Mouse (Mus musculus): Measurements from ENCODE around the gene Slc9a9. TPM values are rescaled to one million over a fixed set of nuclear protein-coding genes. Genes with fewer than 3 reads are reported as not detected.

The Slc9a9 gene
- polyA plus RNA-seq, 1 experiment: 16.0 TPM

DNA sequence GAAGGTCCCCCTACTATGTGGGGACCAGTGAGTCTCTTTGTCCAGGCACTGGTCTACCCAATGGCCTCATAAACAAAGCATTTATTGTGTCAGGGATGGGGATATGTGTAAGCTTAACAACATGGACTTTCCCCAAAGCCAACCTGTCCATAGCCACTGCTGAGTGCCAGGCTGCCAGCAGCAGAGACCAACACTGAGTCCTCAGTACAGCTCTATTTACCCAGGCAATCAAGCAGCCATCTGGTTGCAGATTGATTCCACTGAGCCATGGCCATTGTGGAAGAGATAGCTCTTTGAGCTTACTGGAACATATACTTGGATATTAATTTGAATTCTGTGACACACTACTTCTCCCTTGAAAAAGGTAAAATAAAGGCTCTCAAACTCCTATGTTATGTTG lies 570.2 kb downstream of the Slc9a9 start:
- TF ChIP-seq POLR2A (IDR thresholded peaks at IDR 0.05; ENCODE audit: extremely low read depth, insufficient read depth, low read length): no peak
- TF ChIP-seq CTCF (IDR thresholded peaks at IDR 0.05; ENCODE audit: extremely low read depth, insufficient read depth, low read length): no peak

DNA sequence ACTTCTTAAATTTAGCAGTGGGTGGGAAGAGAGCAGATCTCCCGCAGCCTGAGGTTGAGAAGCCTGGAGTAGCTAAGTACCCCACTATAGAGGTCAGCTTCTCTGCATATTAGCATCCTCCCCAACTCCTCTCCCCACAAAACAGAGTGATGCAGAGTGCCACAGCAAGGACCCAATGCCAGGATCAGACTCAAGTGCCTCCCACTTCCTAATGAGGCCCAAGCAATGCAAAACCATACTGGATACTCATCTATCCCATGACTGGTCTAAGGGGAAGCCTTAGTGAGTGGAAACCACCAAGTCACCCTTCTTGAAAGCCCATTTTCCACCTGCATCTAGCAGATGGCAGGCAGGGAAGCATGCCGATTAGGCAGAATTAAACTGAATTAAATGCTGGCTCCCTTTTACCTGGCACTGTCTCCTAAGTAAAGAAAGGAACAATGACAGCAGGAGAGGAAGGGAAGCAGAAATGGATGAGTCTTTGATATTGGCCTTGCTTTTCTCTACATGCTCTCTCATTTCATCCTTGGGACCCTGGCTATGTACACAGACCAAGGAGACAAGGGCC lies 573.0 kb downstream of the Slc9a9 start:
- TF ChIP-seq CTCF (IDR thresholded peaks at IDR 0.05; ENCODE audit: extremely low read depth, insufficient read depth, low read length) (no peak), POLR2A (IDR thresholded peaks at IDR 0.05; ENCODE audit: extremely low read depth, insufficient read depth, low read length) (no peak)
- Histone ChIP-seq H3K4me3 (ENCODE audit: insufficient read depth, low read length) (no peak overlapping the region), H3K27ac (ENCODE audit: insufficient read depth, low read length) (no peak overlapping the region), H3K4me1 (ENCODE audit: control insufficient read depth, insufficient read depth, low read length) (no peaks in the 10 kb centered on the region)

More for the DNA sequence above, 570.2 kb downstream of the Slc9a9 start:
- Histone ChIP-seq H3K4me1 (ENCODE audit: control insufficient read depth, insufficient read depth, low read length) (no peaks in the 10 kb centered on the region), H3K27ac (ENCODE audit: insufficient read depth, low read length) (no peak overlapping the region), H3K4me3 (ENCODE audit: insufficient read depth, low read length) (no peak overlapping the region)

DNA sequence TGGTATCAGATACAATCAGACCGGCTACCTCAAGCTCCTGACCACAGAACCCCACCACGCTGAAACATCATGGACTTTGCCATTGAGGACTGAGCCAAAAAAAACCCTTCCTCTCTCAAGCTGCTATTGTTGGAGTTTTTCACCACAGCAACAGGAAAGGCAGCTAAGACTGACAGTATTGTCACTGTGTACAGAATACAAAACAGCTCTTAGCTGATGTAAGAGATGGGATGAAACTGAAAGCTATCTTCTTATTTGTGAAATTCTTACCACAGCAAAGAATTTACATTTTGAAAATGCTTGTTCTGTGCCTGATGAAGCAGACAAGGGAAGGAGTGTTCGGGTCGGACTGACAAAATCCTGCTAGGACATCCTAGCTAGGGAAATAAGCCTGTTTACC lies 584.5 kb downstream of the Slc9a9 start:
- H3K4me3 ChIP-seq (ENCODE audit: insufficient read depth, low read length): no peak overlapping the region
- TF ChIP-seq CTCF (IDR thresholded peaks at IDR 0.05; ENCODE audit: extremely low read depth, insufficient read depth, low read length) (no peak), POLR2A (IDR thresholded peaks at IDR 0.05; ENCODE audit: extremely low read depth, insufficient read depth, low read length) (no peak)
- H3K27ac ChIP-seq (ENCODE audit: insufficient read depth, low read length): no peak overlapping the region
- H3K4me1 ChIP-seq (ENCODE audit: control insufficient read depth, insufficient read depth, low read length): no peaks in the 10 kb centered on the region

DNA sequence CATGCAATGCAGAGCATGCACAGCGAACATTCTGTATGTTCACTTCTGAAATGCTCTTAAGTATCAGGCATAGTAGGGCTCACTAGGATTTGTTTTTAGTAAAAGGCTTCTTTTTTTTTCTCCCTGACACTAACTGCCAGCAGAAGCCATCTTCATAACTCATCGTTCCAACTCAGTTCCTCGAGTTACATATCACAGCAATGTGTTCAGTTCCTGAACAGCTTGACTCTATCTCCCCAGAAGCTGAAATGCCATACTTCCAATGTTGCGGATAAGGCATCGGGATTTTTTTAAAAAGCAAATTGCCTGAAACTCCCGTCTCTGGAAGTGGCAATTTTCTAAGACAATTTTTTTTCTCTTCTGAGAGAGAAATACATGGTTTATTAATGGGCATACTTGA lies 586.1 kb downstream of the Slc9a9 start:
- TF ChIP-seq CTCF (IDR thresholded peaks at IDR 0.05; ENCODE audit: extremely low read depth, insufficient read depth, low read length): no peak
- no peak for TF ChIP-seq POLR2A (IDR thresholded peaks at IDR 0.05; ENCODE audit: extremely low read depth, insufficient read depth, low read length)

DNA sequence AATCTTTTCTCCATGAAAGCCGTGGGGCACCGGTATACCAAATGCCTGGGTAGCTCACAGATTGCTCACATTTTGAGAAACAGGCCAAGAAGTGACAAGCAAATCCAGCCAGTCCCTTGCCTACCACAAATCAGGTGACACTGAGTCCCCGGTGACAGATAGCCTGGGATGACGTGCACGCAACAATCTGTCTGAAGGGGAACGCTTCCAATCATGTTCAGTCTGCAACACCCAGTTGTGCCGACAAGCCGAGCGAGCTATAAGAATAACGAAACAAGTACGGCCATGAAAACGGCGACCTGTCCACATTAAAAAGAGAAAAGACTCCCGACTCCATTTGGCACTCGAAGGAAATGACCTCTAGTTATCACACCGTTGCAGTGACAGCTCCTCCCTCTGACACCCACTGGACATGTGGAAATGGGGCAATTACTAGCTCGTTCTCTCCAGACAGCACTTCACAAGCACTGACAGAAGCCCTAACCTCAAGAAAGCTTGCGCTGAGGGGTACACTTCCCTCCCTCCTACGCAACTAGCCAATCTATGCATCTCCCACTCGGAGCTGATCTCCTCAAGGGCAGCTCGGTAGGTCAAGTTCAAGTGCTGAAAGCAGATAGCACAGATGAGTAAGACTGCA lies 587.1 kb downstream of the Slc9a9 start:
- Histone ChIP-seq H3K4me1 (ENCODE audit: control insufficient read depth, insufficient read depth, low read length) (no peaks in the 10 kb centered on the region), H3K27ac (ENCODE audit: insufficient read depth, low read length) (no peak overlapping the region), H3K4me3 (ENCODE audit: insufficient read depth, low read length) (no peak overlapping the region)
- TF ChIP-seq POLR2A (IDR thresholded peaks at IDR 0.05; ENCODE audit: extremely low read depth, insufficient read depth, low read length): no peak
- no peak for TF ChIP-seq CTCF (IDR thresholded peaks at IDR 0.05; ENCODE audit: extremely low read depth, insufficient read depth, low read length)

More for the DNA sequence above, 586.1 kb downstream of the Slc9a9 start:
- Histone ChIP-seq H3K4me1 (ENCODE audit: control insufficient read depth, insufficient read depth, low read length) (no peaks in the 10 kb centered on the region), H3K4me3 (ENCODE audit: insufficient read depth, low read length) (no peak overlapping the region), H3K27ac (ENCODE audit: insufficient read depth, low read length) (no peak overlapping the region)

DNA sequence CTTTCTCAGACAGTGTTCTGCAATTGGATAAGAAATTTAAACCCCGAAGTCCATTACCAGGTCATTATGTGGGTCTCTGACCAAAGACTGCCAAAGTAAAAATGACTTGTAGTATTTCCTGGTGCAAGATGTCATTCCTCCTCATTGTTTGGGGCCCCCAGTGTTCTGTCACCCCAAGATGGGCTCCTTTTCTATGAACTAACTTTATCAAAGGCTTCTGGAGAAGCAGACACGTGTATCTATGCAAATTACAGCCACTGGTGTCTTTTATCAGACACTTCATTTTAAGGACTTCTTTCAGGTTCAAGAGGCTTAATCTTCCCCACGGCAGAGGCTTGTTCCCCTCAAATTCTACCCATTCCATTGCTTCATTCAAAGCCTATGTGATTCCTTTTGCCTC lies 593.1 kb downstream of the Slc9a9 start:
- no peak for TF ChIP-seq CTCF (IDR thresholded peaks at IDR 0.05; ENCODE audit: extremely low read depth, insufficient read depth, low read length)
- no peak for TF ChIP-seq POLR2A (IDR thresholded peaks at IDR 0.05; ENCODE audit: extremely low read depth, insufficient read depth, low read length)
- Histone ChIP-seq H3K4me1 (ENCODE audit: control insufficient read depth, insufficient read depth, low read length) (no peaks in the 10 kb centered on the region), H3K27ac (ENCODE audit: insufficient read depth, low read length) (no peak overlapping the region), H3K4me3 (ENCODE audit: insufficient read depth, low read length) (no peak overlapping the region)

DNA sequence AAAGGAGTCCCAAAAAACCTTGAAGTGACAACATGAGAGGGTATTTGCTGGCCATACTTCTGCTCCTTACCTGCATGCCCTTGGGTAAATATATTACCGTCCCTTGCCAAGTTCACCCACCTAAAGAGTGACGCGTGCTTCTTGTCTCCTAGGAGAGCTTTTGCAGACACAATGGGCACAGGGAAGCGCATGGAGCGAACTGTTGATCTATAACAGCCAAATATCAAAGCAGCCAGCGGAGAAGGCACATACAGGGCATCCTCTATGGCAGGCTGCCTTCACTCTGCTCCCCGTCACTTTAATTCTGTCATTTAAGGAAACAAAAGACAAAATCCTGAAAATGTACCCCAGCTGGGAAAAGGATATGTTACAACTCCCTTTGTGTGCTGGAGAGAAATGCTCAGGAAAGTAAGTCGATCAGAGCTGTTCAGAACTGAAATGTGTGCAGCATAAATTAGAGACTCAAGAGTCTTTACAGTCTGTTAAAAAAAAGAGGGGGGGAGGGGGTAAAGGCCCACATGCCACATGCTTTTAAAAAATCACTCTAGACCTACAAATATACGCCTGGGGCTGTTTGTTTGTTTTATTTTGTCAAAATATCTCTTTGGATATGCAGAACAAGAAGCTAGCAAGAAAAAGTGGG lies 594.3 kb downstream of the Slc9a9 start:
- H3K4me1 ChIP-seq (ENCODE audit: control insufficient read depth, insufficient read depth, low read length): no peaks in the 10 kb centered on the region
- no peak overlapping the region for H3K27ac ChIP-seq (ENCODE audit: insufficient read depth, low read length)
- H3K4me3 ChIP-seq (ENCODE audit: insufficient read depth, low read length): no peak overlapping the region
- no peak for TF ChIP-seq CTCF (IDR thresholded peaks at IDR 0.05; ENCODE audit: extremely low read depth, insufficient read depth, low read length)
- TF ChIP-seq POLR2A (IDR thresholded peaks at IDR 0.05; ENCODE audit: extremely low read depth, insufficient read depth, low read length): no peak

DNA sequence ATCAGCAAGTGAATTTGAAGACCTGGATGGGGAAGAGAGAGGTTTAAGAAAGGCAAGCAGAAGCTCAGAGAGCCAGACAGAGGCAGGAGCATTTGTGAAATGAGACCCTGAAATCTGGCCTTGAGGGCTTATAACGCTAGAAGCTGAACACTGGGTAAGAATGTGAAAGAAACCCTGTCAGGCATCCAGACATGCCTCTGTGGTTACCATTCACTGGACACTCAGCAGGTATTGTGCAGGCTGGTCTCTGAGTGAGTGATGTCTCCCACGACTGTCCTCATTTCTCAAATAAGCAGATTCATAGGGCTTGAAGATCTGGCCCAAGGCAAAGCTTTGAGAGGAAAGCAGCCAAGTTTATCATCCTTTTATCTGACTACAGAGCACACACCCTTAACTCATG lies 596.5 kb downstream of the Slc9a9 start:
- no peak for TF ChIP-seq CTCF (IDR thresholded peaks at IDR 0.05; ENCODE audit: extremely low read depth, insufficient read depth, low read length)
- no peak for TF ChIP-seq POLR2A (IDR thresholded peaks at IDR 0.05; ENCODE audit: extremely low read depth, insufficient read depth, low read length)

DNA sequence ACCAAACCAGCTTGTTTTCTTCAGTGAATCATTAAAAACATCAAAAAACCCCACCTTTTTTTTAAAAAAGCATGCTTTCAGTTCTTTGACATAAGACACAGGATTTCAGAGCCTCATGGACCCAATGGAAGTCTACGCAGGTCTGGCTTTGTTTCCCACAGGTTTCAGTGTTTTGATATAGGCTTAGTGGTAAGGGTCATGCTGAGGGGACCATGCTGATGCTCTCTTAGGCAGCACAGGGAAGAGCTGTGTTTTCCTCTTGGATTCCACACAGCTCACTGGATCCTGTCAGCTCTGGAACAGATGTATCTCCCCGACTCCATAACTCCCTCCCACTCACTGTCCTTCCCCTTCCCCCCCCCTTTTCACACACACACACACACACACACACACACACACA lies 597.2 kb downstream of the Slc9a9 start:
- TF ChIP-seq CTCF (IDR thresholded peaks at IDR 0.05; ENCODE audit: extremely low read depth, insufficient read depth, low read length) (no peak), POLR2A (IDR thresholded peaks at IDR 0.05; ENCODE audit: extremely low read depth, insufficient read depth, low read length) (no peak)
- Histone ChIP-seq H3K4me1 (ENCODE audit: control insufficient read depth, insufficient read depth, low read length) (no peaks in the 10 kb centered on the region), H3K4me3 (ENCODE audit: insufficient read depth, low read length) (no peak overlapping the region)

More for the DNA sequence above, 596.5 kb downstream of the Slc9a9 start:
- H3K27ac ChIP-seq (ENCODE audit: insufficient read depth, low read length): no peak overlapping the region
- H3K4me3 ChIP-seq (ENCODE audit: insufficient read depth, low read length): no peak overlapping the region
- no peaks in the 10 kb centered on the region for H3K4me1 ChIP-seq (ENCODE audit: control insufficient read depth, insufficient read depth, low read length)

More for the DNA sequence above, 597.2 kb downstream of the Slc9a9 start:
- H3K27ac ChIP-seq (ENCODE audit: insufficient read depth, low read length): no peak overlapping the region
